Mouse (Mus musculus): Measurements from ENCODE around the gene Acd. TPM values are rescaled to one million over a fixed set of nuclear protein-coding genes. Genes with fewer than 3 reads are reported as not detected.

Acd gene
- polyA plus RNA-seq, 1 experiment from 2014 or later = 22.4 TPM

GRCm38 (mm10) chr8:105690978-105691377 lies 9.9 kb downstream of the Acd start:
- ATAC-seq = no peak

GRCm38 (mm10) chr8:105689983-105690360 lies 10.9 kb downstream of the Acd start:
- H3K4me2 ChIP-seq (ENCODE audit: low read depth, low read length) = no peak overlapping the region
- H3K27me3 ChIP-seq (ENCODE audit: insufficient read depth, low read length) = 0 out of 2 replicates have a peak, but pooled peaks cover 4% of the 10 kb centered on the region
- peaks cover 12% of the 10 kb centered on the region for H3K4me1 ChIP-seq (ENCODE audit: insufficient read depth)
- no peaks in the 10 kb centered on the region for H3K9me3 ChIP-seq (ENCODE audit: low read length)
- 91% methylated on average over 9 of the region's 9 CpGs for WGBS (ENCODE audit: insufficient replicate concordance)
- H3K4me3 ChIP-seq (ENCODE audit: low read depth, low read length) = no peak overlapping the region
- ATAC-seq (no peak), DNase-seq (no peak)
- no peaks in the 10 kb centered on the region; the same call in 1 of the 2 replicates for H3K36me3 ChIP-seq (replicated peaks; ENCODE audit: insufficient read depth, low read length)
- no peak overlapping the region for H3K27ac ChIP-seq (ENCODE audit: low read depth)
- H3K9ac ChIP-seq (replicated peaks) = no peak overlapping the region
- TF ChIP-seq CTCF (IDR thresholded peaks at IDR 0.05; ENCODE audit: low read depth) (no peak), EP300 (IDR thresholded peaks at IDR 0.05; ENCODE audit: low read depth) (no peak)

More at GRCm38 (mm10) chr8:105690978-105691377, 9.9 kb downstream of the Acd start:
- WGBS (ENCODE audit: insufficient replicate concordance) = 75% methylated on average over 14 of the region's 14 CpGs
- Histone ChIP-seq H3K4me3 (ENCODE audit: low read depth, low read length) (no peak overlapping the region), H3K9me3 (ENCODE audit: low read length) (no peaks in the 10 kb centered on the region), H3K4me2 (ENCODE audit: low read depth, low read length) (no peak overlapping the region), H3K36me3 (replicated peaks; ENCODE audit: insufficient read depth, low read length) (no peaks in the 10 kb centered on the region; the same call in 1 of the 2 replicates), H3K9ac (replicated peaks) (no peak overlapping the region), H3K27ac (ENCODE audit: low read depth) (no peak overlapping the region), H3K4me1 (ENCODE audit: insufficient read depth) (peaks cover 11% of the 10 kb centered on the region), H3K27me3 (ENCODE audit: insufficient read depth, low read length) (0 out of 2 replicates have a peak, but pooled peaks cover 4% of the 10 kb centered on the region)
- DNase-seq = no peak
- TF ChIP-seq EP300 (IDR thresholded peaks at IDR 0.05; ENCODE audit: low read depth) (no peak), CTCF (IDR thresholded peaks at IDR 0.05; ENCODE audit: low read depth) (no peak)

GRCm38 (mm10) chr8:105689256-105689982 lies 11.5 kb downstream of the Acd start:
- TF ChIP-seq CTCF (IDR thresholded peaks at IDR 0.05; ENCODE audit: low read depth) (no peak), EP300 (IDR thresholded peaks at IDR 0.05; ENCODE audit: low read depth) (no peak)
- Histone ChIP-seq H3K4me1 (ENCODE audit: insufficient read depth) (peaks cover 12% of the 10 kb centered on the region), H3K9ac (replicated peaks) (no peak overlapping the region), H3K27ac (ENCODE audit: low read depth) (no peak overlapping the region), H3K36me3 (replicated peaks; ENCODE audit: insufficient read depth, low read length) (no peaks in the 10 kb centered on the region; the same call in 1 of the 2 replicates), H3K4me2 (ENCODE audit: low read depth, low read length) (no peak overlapping the region), H3K9me3 (ENCODE audit: low read length) (no peaks in the 10 kb centered on the region), H3K27me3 (ENCODE audit: insufficient read depth, low read length) (0 out of 2 replicates have a peak, but pooled peaks cover 2% of the 10 kb centered on the region), H3K4me3 (ENCODE audit: low read depth, low read length) (no peak overlapping the region)
- 77% methylated on average over 35 of the region's 35 CpGs for WGBS (ENCODE audit: insufficient replicate concordance)
- no peak for DNase-seq
- no peak for ATAC-seq

DNA sequence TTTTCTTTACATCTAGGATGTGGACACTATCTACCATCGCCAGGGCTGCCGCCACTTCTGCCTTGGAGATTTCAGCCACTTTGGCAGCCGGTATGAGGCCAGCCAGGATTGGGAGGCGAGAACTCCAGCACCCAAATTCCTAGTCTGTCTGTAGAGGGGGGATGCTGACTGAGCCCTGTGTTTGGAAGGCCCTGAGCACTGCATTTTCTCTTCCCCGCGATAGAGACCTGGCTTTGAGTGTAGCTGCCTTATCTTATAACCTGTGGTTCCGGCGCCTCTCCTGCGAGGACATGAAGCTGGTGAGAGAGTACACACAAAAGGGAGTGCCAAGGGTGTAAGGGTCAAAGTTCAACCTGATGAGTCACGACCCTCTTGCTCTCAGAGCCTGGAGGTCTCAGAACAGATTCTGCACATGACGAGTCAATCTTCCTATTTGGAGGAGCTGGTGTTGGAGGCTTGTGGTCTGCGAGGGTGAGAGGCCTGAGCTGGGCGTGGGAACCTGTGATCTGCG lies 12.6 kb downstream of the Acd start:
- no peak for TF ChIP-seq CTCF (IDR thresholded peaks at IDR 0.05; ENCODE audit: low read depth)
- TF ChIP-seq EP300 (IDR thresholded peaks at IDR 0.05; ENCODE audit: low read depth) = no peak
- Histone ChIP-seq H3K36me3 (replicated peaks; ENCODE audit: insufficient read depth, low read length) (peaks cover 10% of the 10 kb centered on the region), H3K4me2 (ENCODE audit: low read depth, low read length) (no peak overlapping the region), H3K9me3 (ENCODE audit: low read length) (no peaks in the 10 kb centered on the region), H3K27ac (ENCODE audit: low read depth) (no peak overlapping the region), H3K4me3 (ENCODE audit: low read depth, low read length) (no peak overlapping the region), H3K27me3 (ENCODE audit: insufficient read depth, low read length) (no peaks in the 10 kb centered on the region), H3K9ac (replicated peaks) (no peak overlapping the region), H3K4me1 (ENCODE audit: insufficient read depth) (0 out of 2 replicates have a peak, but pooled peaks cover 3% of the 10 kb centered on the region)
- DNase-seq (no peak), ATAC-seq (no peak)
- WGBS (ENCODE audit: insufficient replicate concordance) = 48% methylated on average over 14 of the region's 14 CpGs

DNA sequence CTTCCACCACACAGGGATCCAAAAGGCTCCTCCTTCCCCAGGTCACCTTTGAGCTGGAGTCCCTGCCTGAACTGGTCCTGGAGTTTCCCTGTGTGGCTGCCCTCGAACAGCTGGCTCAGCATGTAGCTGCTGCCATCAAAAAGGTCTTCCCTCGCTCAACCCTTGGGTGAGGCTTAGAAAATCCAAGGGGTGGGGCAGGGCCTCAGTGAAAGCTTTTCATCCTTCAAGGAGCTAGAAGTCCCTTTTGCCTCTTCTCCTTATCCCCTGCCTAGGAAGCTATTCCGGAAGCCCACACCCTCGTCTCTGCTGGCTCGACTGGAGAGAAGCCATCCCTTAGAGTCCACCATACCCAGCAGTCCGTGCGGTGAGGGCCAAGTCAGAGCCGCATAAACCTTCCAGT lies 13.4 kb downstream of the Acd start:
- Histone ChIP-seq H3K27me3 (ENCODE audit: insufficient read depth, low read length) (no peaks in the 10 kb centered on the region), H3K4me2 (ENCODE audit: low read depth, low read length) (no peak overlapping the region), H3K9me3 (ENCODE audit: low read length) (no peaks in the 10 kb centered on the region), H3K9ac (replicated peaks) (no peak overlapping the region), H3K4me3 (ENCODE audit: low read depth, low read length) (no peak overlapping the region), H3K36me3 (replicated peaks; ENCODE audit: insufficient read depth, low read length) (peaks cover 18% of the 10 kb centered on the region), H3K27ac (ENCODE audit: low read depth) (no peak overlapping the region), H3K4me1 (ENCODE audit: insufficient read depth) (0 out of 2 replicates have a peak, but pooled peaks cover 3% of the 10 kb centered on the region)
- DNase-seq = no peak
- no peak for ATAC-seq
- TF ChIP-seq CTCF (IDR thresholded peaks at IDR 0.05; ENCODE audit: low read depth) (no peak), EP300 (IDR thresholded peaks at IDR 0.05; ENCODE audit: low read depth) (no peak)
- 78% methylated on average over 8 of the region's 8 CpGs for WGBS (ENCODE audit: insufficient replicate concordance)

DNA sequence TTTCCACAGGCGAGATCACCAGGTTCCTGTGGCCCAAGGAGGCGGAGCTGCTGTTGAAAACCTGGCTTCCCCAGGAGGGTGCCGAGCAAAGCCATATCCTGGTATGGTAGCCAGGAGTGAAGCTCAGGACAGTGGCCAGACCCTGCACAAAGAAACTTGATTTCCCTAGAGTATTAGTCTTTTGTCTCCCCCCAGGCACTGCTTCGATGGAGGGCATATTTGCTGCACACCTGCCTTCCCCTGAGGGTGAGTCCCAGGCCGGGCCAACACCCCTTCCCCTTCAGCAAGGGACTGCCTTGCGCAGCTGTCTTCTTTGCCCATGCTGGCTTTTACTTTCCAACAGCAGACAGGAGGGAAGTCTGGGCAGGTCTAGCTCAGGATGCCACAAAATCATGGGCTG lies 14.4 kb downstream of the Acd start:
- H3K4me2 ChIP-seq (ENCODE audit: low read depth, low read length) = peak overlapping the region; percentile 61
- H3K27ac ChIP-seq (ENCODE audit: low read depth) = peak overlapping the region; percentile 77
- ATAC-seq = peak; percentile 14; the same call in 1 of the 2 replicates
- H3K9me3 ChIP-seq (ENCODE audit: low read length) = no peaks in the 10 kb centered on the region
- 0 out of 2 replicates have a peak, but pooled peaks cover 3% of the 10 kb centered on the region for H3K4me1 ChIP-seq (ENCODE audit: insufficient read depth)
- 57% methylated on average over 6 of the region's 6 CpGs for WGBS (ENCODE audit: insufficient replicate concordance)
- H3K36me3 ChIP-seq (replicated peaks; ENCODE audit: insufficient read depth, low read length) = peaks cover 27% of the 10 kb centered on the region
- H3K27me3 ChIP-seq (ENCODE audit: insufficient read depth, low read length) = no peaks in the 10 kb centered on the region
- H3K4me3 ChIP-seq (ENCODE audit: low read depth, low read length) = peak overlapping the region; percentile 19; the same call in 1 of the 2 replicates
- no peak for DNase-seq
- no peak for TF ChIP-seq CTCF (IDR thresholded peaks at IDR 0.05; ENCODE audit: low read depth)
- no peak for TF ChIP-seq EP300 (IDR thresholded peaks at IDR 0.05; ENCODE audit: low read depth)
- H3K9ac ChIP-seq (replicated peaks) = no peak overlapping the region

All from liver, postnatal 0 days (tissue).